Mouse (Mus musculus): ENCODE measurements at regions not wholly inside any gene's neighbourhood (a gene's known extent, or its start where the extent isn't known, plus 50 kb on each side); places are given as distances from the start of the nearest gene placed in this dataset.

- no peak for TF ChIP-seq CTCF (IDR thresholded peaks at IDR 0.05; ENCODE audit: borderline replicate concordance, insufficient read depth, low read depth, low read length)
- no peak for TF ChIP-seq POLR2A (IDR thresholded peaks at IDR 0.05; ENCODE audit: borderline replicate concordance, insufficient read depth, low read length)
These were observed 824.2 kb downstream of the Gsdmc2 start for GRCm38 (mm10) chr15:63020826-63021225.

Data from cerebellum, adult 2 months (tissue).